Mouse (Mus musculus): ENCODE results near the gene Gm5741. TPM values are rescaled to one million over a fixed set of nuclear protein-coding genes. Genes with fewer than 3 reads are reported as not detected.
"Not testable (repeated sequence)": the region's sequence is repeated elsewhere in the genome, so short reads cannot be mapped to it uniquely, and the experiment has no call there.

The Gm5741 gene
- polyA plus RNA-seq, 1 experiment from 2014 or later = 0.85 TPM

- no peak overlapping the region for H3K4me2 ChIP-seq (replicated peaks)
- 91% methylated on average over 8 of the region's 8 CpGs for WGBS
- H3K27me3 ChIP-seq = no peaks in the 10 kb centered on the region
- H3K36me3 ChIP-seq = peaks cover 17% of the 10 kb centered on the region; the same call in 1 of the 2 replicates
- no peak overlapping the region for H3K9ac ChIP-seq
- no peak overlapping the region for H3K27ac ChIP-seq
- no peak overlapping the region for H3K4me3 ChIP-seq
- H3K9me3 ChIP-seq (replicated peaks) = no peaks in the 10 kb centered on the region
- H3K4me1 ChIP-seq = peaks cover 25% of the 10 kb centered on the region
- no peak for ATAC-seq (ENCODE audit: low FRiP score)
These were observed 16.9 kb upstream of the Gm5741 start for GRCm38 (mm10) chr8:85084633-85085032.

DNA sequence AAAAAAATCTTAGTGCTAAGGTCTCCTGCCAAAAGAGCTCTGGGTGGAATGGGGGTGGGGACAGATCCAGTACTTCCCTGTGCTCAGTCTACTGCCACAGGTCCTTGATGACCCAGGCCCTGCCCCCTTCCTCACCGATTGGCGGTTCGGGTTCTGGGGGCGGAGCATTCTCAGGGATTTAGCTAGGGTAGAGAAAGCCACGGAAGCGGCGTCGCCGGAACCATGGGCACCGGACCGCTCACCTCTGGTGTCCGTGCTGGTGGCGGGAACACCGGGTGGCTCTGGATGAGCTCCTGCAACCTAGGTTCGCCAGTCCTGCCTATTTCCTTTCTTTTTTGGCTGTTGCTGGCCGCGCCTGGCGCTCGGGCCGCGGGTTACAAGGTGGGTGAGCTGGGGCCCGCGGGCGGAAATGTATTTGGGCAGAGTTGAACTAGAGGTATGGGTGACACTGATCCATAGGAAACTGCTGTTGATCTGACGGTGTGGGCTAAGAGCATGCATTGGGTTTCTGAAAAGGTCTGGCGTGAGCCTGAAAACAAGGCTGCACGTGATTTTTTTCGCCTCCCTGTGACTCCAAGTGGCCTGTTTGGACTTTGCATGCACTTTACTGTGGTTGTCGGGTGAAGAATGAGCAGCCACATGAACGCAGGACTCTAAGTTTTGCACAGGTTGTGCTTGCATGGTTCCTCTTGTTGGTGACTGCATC is 15.5 kb upstream of the Gm5741 start, which contains the start of gene Man2b1:
TSS of gene Man2b1 (plus strand) at position 163 of the 706 bp plus-strand sequence.
- ATAC-seq (ENCODE audit: low FRiP score) = peak; percentile 73
- no peak within 1 kb of the TSS; the same call in 1 of the 2 replicates for H3K27ac ChIP-seq
- peak within 1 kb of the TSS; percentile 76 for H3K9ac ChIP-seq
- peak within 1 kb of the TSS; percentile 91 for H3K4me2 ChIP-seq (replicated peaks)
- peaks cover 29% of the 10 kb centered on the region for H3K4me1 ChIP-seq
- no peaks in the 10 kb centered on the region for H3K27me3 ChIP-seq
- H3K4me3 ChIP-seq = peak within 1 kb of the TSS; percentile 61
- H3K36me3 ChIP-seq = peaks cover 15% of the 10 kb centered on the region; the same call in 1 of the 2 replicates
- no peaks in the 10 kb centered on the region for H3K9me3 ChIP-seq (replicated peaks)
- WGBS = under 1% methylated on average over 30 of the region's 30 CpGs

- Histone ChIP-seq H3K36me3 (peaks cover 15% of the 10 kb centered on the region; the same call in 1 of the 2 replicates), H3K4me1 (peaks cover 29% of the 10 kb centered on the region), H3K4me2 (replicated peaks) (0 out of 2 replicates have a peak overlapping the region, but pooled peaks have one; percentile 71)
- not testable (repeated sequence) for H3K9me3 ChIP-seq (replicated peaks); H3K9ac ChIP-seq; H3K27ac ChIP-seq; H3K4me3 ChIP-seq; H3K27me3 ChIP-seq; ATAC-seq (ENCODE audit: low FRiP score)
- 88% methylated on average over 4 of the region's 4 CpGs for WGBS
These were observed 14.4 kb upstream of the Gm5741 start for GRCm38 (mm10) chr8:85082169-85082568.

DNA sequence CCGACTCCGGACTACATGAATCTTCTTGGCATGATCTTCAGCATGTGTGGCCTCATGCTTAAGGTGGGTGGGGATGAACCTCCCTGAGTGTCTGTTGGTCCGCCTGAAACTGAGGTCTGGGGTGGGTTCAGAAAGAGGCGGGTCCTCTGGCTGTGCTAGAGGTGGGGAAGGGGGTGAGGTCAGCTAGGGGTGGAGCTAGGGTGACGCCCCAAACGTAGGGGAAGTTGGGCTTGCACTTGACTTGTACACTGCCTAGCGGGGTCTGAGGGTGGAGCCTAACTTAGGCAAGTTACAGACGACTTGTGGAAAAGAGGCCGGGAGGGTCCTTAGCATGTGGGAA is 13.4 kb upstream of the Gm5741 start, which contains the start of gene Wdr83:
TSS of gene Wdr83 (minus strand) at position 91 of the 340 bp plus-strand sequence.
- Histone ChIP-seq H3K27ac (peak within 1 kb of the TSS; percentile 62; the same call in 1 of the 2 replicates), H3K4me3 (peak within 1 kb of the TSS; percentile 90), H3K4me2 (replicated peaks) (peak within 1 kb of the TSS; percentile 71), H3K9me3 (replicated peaks) (no peaks in the 10 kb centered on the region), H3K27me3 (no peaks in the 10 kb centered on the region), H3K4me1 (peaks cover 29% of the 10 kb centered on the region), H3K36me3 (peaks cover 21% of the 10 kb centered on the region), H3K9ac (peak within 1 kb of the TSS; percentile 92)
- WGBS = 3% methylated on average over 9 of the region's 9 CpGs
- ATAC-seq (ENCODE audit: low FRiP score) = peak; percentile 46

DNA sequence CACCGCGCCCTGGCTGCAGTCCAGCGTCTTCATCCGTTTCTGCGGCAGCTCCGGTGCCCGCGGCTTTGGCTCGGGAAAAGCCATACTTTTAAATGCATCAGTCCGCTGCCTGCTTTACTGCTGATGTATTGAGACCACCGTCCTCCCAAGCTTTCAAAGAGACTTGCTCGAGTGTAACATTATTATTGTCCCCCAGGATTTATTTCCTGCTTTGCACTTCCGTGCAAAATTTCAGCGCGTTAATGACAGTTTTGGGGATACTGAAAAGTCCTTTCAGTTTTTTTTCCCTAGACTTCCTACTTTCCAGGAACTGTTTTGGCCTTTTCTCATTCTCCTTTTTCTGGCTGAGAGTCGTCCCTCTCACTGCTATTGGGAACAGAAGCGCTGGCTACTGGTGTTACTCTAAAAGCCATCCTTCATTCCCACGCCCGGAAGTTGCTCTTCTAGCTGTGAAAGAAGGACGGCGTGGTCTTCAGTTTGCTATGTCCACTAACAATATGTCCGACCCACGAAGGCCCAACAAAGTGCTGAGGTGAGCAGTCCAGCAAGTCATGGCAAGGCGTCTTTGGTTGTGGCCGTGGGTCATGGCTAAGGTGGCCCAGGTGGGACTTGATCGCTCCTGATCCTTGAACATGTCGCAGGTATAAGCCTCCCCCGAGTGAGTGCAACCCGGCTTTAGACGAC is 12.9 kb upstream of the Gm5741 start, which contains the start of gene Wdr83os:
TSS of gene Wdr83os (plus strand) at position 209 of the 684 bp plus-strand sequence.
- Histone ChIP-seq H3K9ac (peak within 1 kb of the TSS; percentile 92), H3K4me1 (peaks cover 29% of the 10 kb centered on the region), H3K27ac (peak within 1 kb of the TSS; percentile 62; the same call in 1 of the 2 replicates), H3K4me3 (peak within 1 kb of the TSS; percentile 90), H3K27me3 (no peaks in the 10 kb centered on the region), H3K9me3 (replicated peaks) (no peaks in the 10 kb centered on the region), H3K36me3 (peaks cover 25% of the 10 kb centered on the region), H3K4me2 (replicated peaks) (peak within 1 kb of the TSS; percentile 71)
- under 1% methylated on average over 30 of the region's 30 CpGs for WGBS
- peak; percentile 18 for ATAC-seq (ENCODE audit: low FRiP score)

DNA sequence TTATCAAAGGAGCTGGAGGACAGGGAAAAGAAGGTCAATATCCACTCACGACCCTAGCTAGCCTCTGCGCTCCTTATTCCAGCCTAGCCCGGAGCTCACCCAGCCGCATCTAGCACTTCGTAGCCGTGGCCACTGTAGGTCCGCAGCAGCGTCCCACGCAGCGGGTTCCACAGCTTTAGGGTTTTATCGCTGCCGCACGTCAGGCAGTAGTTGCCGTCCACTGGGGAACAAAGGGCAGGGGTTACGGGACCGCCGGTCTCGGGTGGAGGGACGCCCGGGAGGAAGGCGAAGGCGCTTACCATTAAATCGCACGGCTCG is 12.4 kb upstream of the Gm5741 start:
- H3K4me3 ChIP-seq = peak overlapping the region; percentile 90
- no peaks in the 10 kb centered on the region for H3K27me3 ChIP-seq
- peak overlapping the region; percentile 62; the same call in 1 of the 2 replicates for H3K27ac ChIP-seq
- peaks cover 24% of the 10 kb centered on the region for H3K36me3 ChIP-seq
- peaks cover 29% of the 10 kb centered on the region for H3K4me1 ChIP-seq
- peak overlapping the region; percentile 71 for H3K4me2 ChIP-seq (replicated peaks)
- peak overlapping the region; percentile 92 for H3K9ac ChIP-seq
- ATAC-seq (ENCODE audit: low FRiP score) = no peak
- 1% methylated on average over 25 of the region's 25 CpGs for WGBS
- H3K9me3 ChIP-seq (replicated peaks) = no peaks in the 10 kb centered on the region

- Histone ChIP-seq H3K9me3 (replicated peaks) (no peaks in the 10 kb centered on the region), H3K36me3 (peaks cover 43% of the 10 kb centered on the region), H3K27me3 (no peaks in the 10 kb centered on the region), H3K4me1 (peaks cover 19% of the 10 kb centered on the region), H3K9ac (no peak overlapping the region), H3K4me2 (replicated peaks) (no peak overlapping the region), H3K4me3 (no peak overlapping the region), H3K27ac (no peak overlapping the region)
- no peak for ATAC-seq (ENCODE audit: low FRiP score)
- 0% methylated on average over 2 of the region's 2 CpGs for WGBS
These were observed 9.2 kb upstream of the Gm5741 start for GRCm38 (mm10) chr8:85076993-85077392.

GRCm38 (mm10) chr8:85076001-85076400 is 8.2 kb upstream of the Gm5741 start:
- Histone ChIP-seq H3K4me1 (peaks cover 15% of the 10 kb centered on the region), H3K27ac (no peak overlapping the region), H3K27me3 (no peaks in the 10 kb centered on the region), H3K9ac (no peak overlapping the region), H3K4me3 (no peak overlapping the region), H3K36me3 (peaks cover 43% of the 10 kb centered on the region), H3K4me2 (replicated peaks) (no peak overlapping the region), H3K9me3 (replicated peaks) (no peaks in the 10 kb centered on the region)
- no peak for ATAC-seq (ENCODE audit: low FRiP score)
- WGBS = 66% methylated on average over 9 of the region's 9 CpGs

GRCm38 (mm10) chr8:85074617-85075016 is 6.8 kb upstream of the Gm5741 start:
- H3K27me3 ChIP-seq = no peaks in the 10 kb centered on the region
- peaks cover 15% of the 10 kb centered on the region for H3K4me1 ChIP-seq
- H3K4me2 ChIP-seq (replicated peaks) = no peak overlapping the region
- H3K9me3 ChIP-seq (replicated peaks) = no peaks in the 10 kb centered on the region
- no peak overlapping the region for H3K4me3 ChIP-seq
- 94% methylated on average over 10 of the region's 10 CpGs for WGBS
- ATAC-seq (ENCODE audit: low FRiP score) = no peak
- H3K9ac ChIP-seq = no peak overlapping the region
- H3K27ac ChIP-seq = no peak overlapping the region
- H3K36me3 ChIP-seq = peaks cover 43% of the 10 kb centered on the region

- Histone ChIP-seq H3K36me3 (peaks cover 43% of the 10 kb centered on the region), H3K9ac (no peak overlapping the region), H3K4me2 (replicated peaks) (no peak overlapping the region), H3K4me1 (peaks cover 12% of the 10 kb centered on the region), H3K27me3 (no peaks in the 10 kb centered on the region), H3K9me3 (replicated peaks) (no peaks in the 10 kb centered on the region), H3K27ac (no peak overlapping the region), H3K4me3 (no peak overlapping the region)
- WGBS = 88% methylated on average over 10 of the region's 10 CpGs
- ATAC-seq (ENCODE audit: low FRiP score) = no peak
These were observed 6.4 kb upstream of the Gm5741 start for GRCm38 (mm10) chr8:85074167-85074566.

GRCm38 (mm10) chr8:85073041-85073612 is 5.3 kb upstream of the Gm5741 start:
- no peaks in the 10 kb centered on the region for H3K27me3 ChIP-seq
- no peak for ATAC-seq (ENCODE audit: low FRiP score)
- 0 out of 2 replicates have a peak overlapping the region, but pooled peaks have one; percentile 87 for H3K4me3 ChIP-seq
- peaks cover 12% of the 10 kb centered on the region for H3K4me1 ChIP-seq
- 94% methylated on average over 15 of the region's 15 CpGs for WGBS
- H3K9me3 ChIP-seq (replicated peaks) = no peaks in the 10 kb centered on the region
- H3K9ac ChIP-seq = no peak overlapping the region; the same call in 1 of the 2 replicates
- H3K36me3 ChIP-seq = peaks cover 46% of the 10 kb centered on the region
- H3K4me2 ChIP-seq (replicated peaks) = 0 out of 2 replicates have a peak overlapping the region, but pooled peaks have one; percentile 19
- H3K27ac ChIP-seq = no peak overlapping the region

- 46% methylated on average over 9 of the region's 9 CpGs for WGBS
- H3K27me3 ChIP-seq = no peaks in the 10 kb centered on the region
- no peaks in the 10 kb centered on the region for H3K9me3 ChIP-seq (replicated peaks)
- H3K4me1 ChIP-seq = peaks cover 12% of the 10 kb centered on the region
- H3K27ac ChIP-seq = peak overlapping the region; percentile 96
- H3K36me3 ChIP-seq = peaks cover 50% of the 10 kb centered on the region
- ATAC-seq (ENCODE audit: low FRiP score) = no peak
- H3K4me2 ChIP-seq (replicated peaks) = peak overlapping the region; percentile 63
- H3K9ac ChIP-seq = peak overlapping the region; percentile 85
- H3K4me3 ChIP-seq = peak overlapping the region; percentile 87
These were observed 4.7 kb upstream of the Gm5741 start for GRCm38 (mm10) chr8:85072364-85072929.

Measured in hindbrain, embryonic 12.5 days (tissue).